Mouse (Mus musculus) neural tube, embryonic 11.5 days (tissue): ENCODE results near the gene Olfr450. TPM values are rescaled to one million over a fixed set of nuclear protein-coding genes. Genes with fewer than 3 reads are reported as not detected.

Experiments used
- polyA plus RNA-seq: library from polyadenylated mRNA; unstranded; fragments of >200 nt; fragmentation: Nextera tagmentation; extraction: Ambion mirVana; gene quantifications from 2 replicates; pipeline ENCODE4 v1.2.1, GENCODE M21; 2014

Gene Olfr450
- polyA plus RNA-seq, 1 experiment from 2014 or later, result not detected

Other genes starting within 250 kb of the Olfr450 start
- gene Tcaf3, start 214.2 kb upstream of the Olfr450 start, polyA plus RNA-seq, result not detected in 2 replicates
- gene Tcaf2, start 166.7 kb upstream of the Olfr450 start, polyA plus RNA-seq, result 1.6 and 1.8 TPM in 2 replicates
- 149 and 168 TPM in 2 replicates for gene Tcaf1, start 101.9 kb upstream of the Olfr450 start, polyA plus RNA-seq
- not detected in 2 replicates for gene Olfr453, start 72.6 kb upstream of the Olfr450 start, polyA plus RNA-seq
- not detected in 2 replicates for gene Olfr38, start 55.5 kb upstream of the Olfr450 start, polyA plus RNA-seq
- gene Olfr452, start 26.8 kb upstream of the Olfr450 start, polyA plus RNA-seq, result not detected in 2 replicates
- gene Olfr449, start 22.4 kb downstream of the Olfr450 start, polyA plus RNA-seq, result not detected in 2 replicates
- not detected in 2 replicates for gene Olfr448, start 78.5 kb downstream of the Olfr450 start, polyA plus RNA-seq
- gene Olfr447, start 96.9 kb downstream of the Olfr450 start, polyA plus RNA-seq, result not detected in 2 replicates
- not detected in 2 replicates for gene Olfr446, start 109.4 kb downstream of the Olfr450 start, polyA plus RNA-seq
- gene Olfr444, start 137.1 kb downstream of the Olfr450 start, polyA plus RNA-seq, result not detected in 2 replicates